Mouse (Mus musculus) lung, adult 2 months (tissue): ENCODE results near the gene Il1r1.

Source experiments
- CTCF ChIP-seq: fragments of 200-500 bp; IDR thresholded peaks from 2 replicates; pipeline ENCODE4 v1.5.1; 2011; ENCODE audit warnings: mild to moderate bottlenecking, low read length, control low read depth; ENCODE audit not compliant: insufficient read depth
- POLR2A ChIP-seq: fragments of 200-500 bp; IDR thresholded peaks from 2 replicates; pipeline ENCODE4 v1.6.1; 2011; ENCODE audit warnings: low read depth, mild to moderate bottlenecking, control low read depth, low read length, borderline replicate concordance; ENCODE audit errors: extremely low read depth

- TF ChIP-seq CTCF, result no peak
- TF ChIP-seq POLR2A, result no peak
Observed at GRCm38 (mm10) chr1:40254347-40255057, 29.6 kb downstream of the Il1r1 start.
